Mouse (Mus musculus): Measurements from ENCODE around the gene Iqcb1.

Iqcb1 gene

GRCm38 (mm10) chr16:36874583-36875275 is 46.5 kb downstream of the Iqcb1 start, which contains the start of the genes Eaf2 and Golgb1:
Gene Eaf2 (minus strand): TSS chr16:36875003.
Gene Golgb1 (plus strand): TSS chr16:36875140.
- peak; percentile 97 to 98 for DNase-seq (ENCODE audit: inconsistent age in 2 of 2, low spot score in 1 of 2)

GRCm38 (mm10) chr16:36875276-36875851 is 47.2 kb downstream of the Iqcb1 start:
- peak in 1 of 2 experiments; percentile 94 for DNase-seq (ENCODE audit: inconsistent age in 2 of 2, low spot score in 1 of 2)

- DNase-seq (ENCODE audit: inconsistent age in 2 of 2, low spot score in 1 of 2), result peak in 1 of 2 experiments; percentile 38
Observed at GRCm38 (mm10) chr16:36877316-36877715, 49.1 kb downstream of the Iqcb1 start.

GRCm38 (mm10) chr16:36882737-36883343 is 54.7 kb downstream of the Iqcb1 start:
- no peak for DNase-seq (ENCODE audit: inconsistent age in 2 of 2, low spot score in 1 of 2)

GRCm38 (mm10) chr16:36884881-36885280 is 56.7 kb downstream of the Iqcb1 start:
- peak in 1 of 2 experiments; percentile 49 for DNase-seq (ENCODE audit: inconsistent age in 2 of 2, low spot score in 1 of 2)

- DNase-seq (ENCODE audit: inconsistent age in 2 of 2, low spot score in 1 of 2), result no peak
Observed at GRCm38 (mm10) chr16:36885912-36886311, 57.7 kb downstream of the Iqcb1 start.

GRCm38 (mm10) chr16:36887546-36887945 is 59.4 kb downstream of the Iqcb1 start:
- DNase-seq (ENCODE audit: inconsistent age in 2 of 2, low spot score in 1 of 2), result peak; percentile 30 to 55

GRCm38 (mm10) chr16:36890559-36890958 is 62.4 kb downstream of the Iqcb1 start:
- DNase-seq (ENCODE audit: inconsistent age in 2 of 2, low spot score in 1 of 2), result no peak

GRCm38 (mm10) chr16:36891415-36891814 is 63.2 kb downstream of the Iqcb1 start:
- no peak for DNase-seq (ENCODE audit: inconsistent age in 2 of 2, low spot score in 1 of 2)

GRCm38 (mm10) chr16:36893317-36893716 is 65.1 kb downstream of the Iqcb1 start:
- no peak for DNase-seq (ENCODE audit: inconsistent age in 2 of 2, low spot score in 1 of 2)

- no peak for DNase-seq (ENCODE audit: inconsistent age in 2 of 2, low spot score in 1 of 2)
Observed at GRCm38 (mm10) chr16:36896712-36897111, 68.5 kb downstream of the Iqcb1 start.

GRCm38 (mm10) chr16:36903156-36903555 is 75.0 kb downstream of the Iqcb1 start:
- peak; percentile 16 to 76 for DNase-seq (ENCODE audit: inconsistent age in 2 of 2, low spot score in 1 of 2)

GRCm38 (mm10) chr16:36911909-36912308 is 83.7 kb downstream of the Iqcb1 start:
- no peak for DNase-seq (ENCODE audit: inconsistent age in 2 of 2, low spot score in 1 of 2)

GRCm38 (mm10) chr16:36912311-36912710 is 84.1 kb downstream of the Iqcb1 start:
- DNase-seq (ENCODE audit: inconsistent age in 2 of 2, low spot score in 1 of 2), result no peak

- no peak for DNase-seq (ENCODE audit: inconsistent age in 2 of 2, low spot score in 1 of 2)
Observed at GRCm38 (mm10) chr16:36914195-36914594, 86.0 kb downstream of the Iqcb1 start.

- no peak for DNase-seq (ENCODE audit: inconsistent age in 2 of 2, low spot score in 1 of 2)
Observed at GRCm38 (mm10) chr16:36918505-36918904, 90.3 kb downstream of the Iqcb1 start.

GRCm38 (mm10) chr16:36920410-36920809 is 92.2 kb downstream of the Iqcb1 start:
- DNase-seq (ENCODE audit: inconsistent age in 2 of 2, low spot score in 1 of 2), result no peak

- DNase-seq (ENCODE audit: inconsistent age in 2 of 2, low spot score in 1 of 2), result no peak
Observed at GRCm38 (mm10) chr16:36921067-36921613, 93.0 kb downstream of the Iqcb1 start.

- no peak for DNase-seq (ENCODE audit: inconsistent age in 2 of 2, low spot score in 1 of 2)
Observed at GRCm38 (mm10) chr16:36921980-36922379, 93.8 kb downstream of the Iqcb1 start.

Data from adrenal gland, adult (tissue).